Mouse (Mus musculus) Patski (cell line): ENCODE results near the gene Pusl1. TPM values are rescaled to one million over a fixed set of nuclear protein-coding genes. Genes with fewer than 3 reads are reported as not detected.

ENCODE experiments used
- ATAC-seq: fragments of 100-300 bp; one replicate; pipeline ENCODE4 v1.8.0; 2021
- CTCF ChIA-PET: fragments of 350-600 bp; sonication (Branson Sonifier 250); formaldehyde crosslinking; loops from one replicate; lab custom pipeline; 2022; ENCODE audit warnings: inconsistent platforms; lab: Charles Lee
- POLR2A ChIA-PET: fragments of 350-600 bp; sonication (Branson Sonifier 250); formaldehyde crosslinking; loops from one replicate; lab custom pipeline; 2022; ENCODE audit warnings: antibody characterized with exemption, inconsistent platforms; lab: Charles Lee
- DNase-seq: peaks from one replicate; pipeline ENCODE4 v3.0.0-alpha.2; 2011; ENCODE audit warnings: low read depth, low spot score
- H3K27me3 ChIP-seq: fragments of 371-371 bp; one replicate; pipeline ENCODE4 v1.5.1; 2021
- CTCF ChIP-seq: fragments of 100-300 bp; IDR thresholded peaks from one replicate; pipeline ENCODE4 v1.5.1; 2021
- in situ Hi-C: fragments of 300-500 bp; cut with MboI; formaldehyde crosslinking; loops from 3 replicates; pipeline ENCODE4 v1.11.1; 2018; ENCODE audit warnings: low pct_unique_long_range_greater_than_20kb, mixed read lengths
- polyA plus RNA-seq: library from polyadenylated mRNA; unstranded; gene quantifications from one replicate; pipeline ENCODE4 v1.2.3, GENCODE M21; 2021

Pusl1 gene
- polyA plus RNA-seq, 1 experiment from 2014 or later = 22.4 TPM

DNA sequence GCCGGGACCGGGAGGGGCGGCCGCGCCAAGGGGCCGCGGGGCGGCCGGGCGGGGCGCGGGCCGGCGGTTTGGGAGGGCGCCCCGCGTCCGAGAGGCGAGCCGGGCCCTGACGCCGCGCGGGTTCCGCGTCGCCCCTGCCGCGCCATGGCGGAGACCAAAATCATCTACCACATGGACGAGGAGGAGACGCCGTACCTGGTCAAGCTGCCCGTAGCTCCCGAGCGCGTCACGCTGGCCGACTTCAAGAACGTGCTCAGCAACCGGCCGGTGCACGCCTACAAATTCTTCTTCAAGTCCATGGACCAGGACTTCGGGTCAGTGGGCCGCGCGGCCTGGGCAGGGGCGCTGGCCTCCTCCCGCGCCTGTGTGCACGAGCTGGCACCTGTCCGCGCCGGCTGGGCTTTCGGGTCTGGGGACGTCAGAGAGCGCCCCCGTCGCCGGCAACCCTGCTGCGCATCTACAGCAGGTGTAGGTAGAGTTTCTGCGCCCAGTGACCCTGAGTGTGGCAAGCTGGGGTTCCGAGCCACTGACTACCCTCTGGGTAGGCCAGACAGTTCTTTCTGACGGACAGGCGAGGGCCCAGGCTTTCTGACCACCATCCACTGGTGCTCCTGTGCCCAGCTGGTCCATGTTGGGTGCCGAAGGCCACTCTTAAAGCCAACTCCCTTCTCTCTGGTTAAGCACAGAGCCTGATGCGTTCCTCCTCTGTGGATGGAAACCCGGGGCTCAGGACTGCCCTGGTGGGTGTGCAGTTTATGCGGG is 43.8 kb downstream of the Pusl1 start:
- POLR2A ChIA-PET = interaction anchor here (0.9 to 1.0 kb wide), 2 partner anchors 12 to 14 kb away, joined by 3 read pairs; no protein-coding TSS in a partner anchor
- no peak for TF ChIP-seq CTCF
- in situ Hi-C loops = no loop called here
- peak; percentile 15 for ATAC-seq
- H3K27me3 ChIP-seq = no peaks in the 10 kb centered on the region
- no peak for DNase-seq
- CTCF ChIA-PET = interaction anchor here (0.8 to 3.9 kb wide), 3 partner anchors 10 to 14 kb away, joined by 3 to 22 read pairs (median 6); no protein-coding TSS in a partner anchor

DNA sequence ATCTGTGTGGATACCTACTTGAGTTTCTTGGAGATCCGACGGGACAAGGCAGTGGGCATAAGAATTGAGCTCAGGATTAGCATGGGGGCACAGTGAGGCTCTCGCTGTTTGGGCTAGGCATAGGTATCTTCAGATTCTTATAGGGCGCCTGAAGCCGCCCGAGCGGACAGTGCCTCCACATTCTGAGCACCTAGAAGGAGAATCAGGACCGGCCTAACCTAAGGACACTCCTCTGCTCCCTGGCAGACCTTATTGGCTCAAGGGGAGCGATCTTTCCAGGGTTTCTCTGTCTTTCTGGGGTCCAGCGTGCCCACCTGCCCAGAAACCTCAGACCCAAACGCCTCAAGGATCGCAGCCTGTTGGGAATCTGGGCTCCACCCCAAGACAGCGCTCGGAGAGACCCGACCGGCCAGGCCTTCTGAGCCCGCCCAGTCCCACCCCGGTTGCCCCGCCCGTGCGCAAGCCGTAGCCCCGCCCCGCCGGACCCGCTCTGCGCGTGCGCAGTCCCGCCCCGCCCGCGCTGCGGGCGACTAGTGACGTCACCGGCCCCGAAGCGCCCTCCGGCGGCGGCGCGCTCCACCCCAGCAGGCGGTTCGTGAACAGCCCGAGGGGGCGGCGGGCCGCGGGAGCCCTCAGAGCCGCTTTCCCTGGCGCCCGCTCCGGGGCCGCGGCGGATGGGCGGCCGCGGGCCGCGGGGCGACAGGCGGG is 44.6 kb downstream of the Pusl1 start, which contains the start of gene Dvl1:
TSS of gene Dvl1 (plus strand) at position 532 of the 708 bp plus-strand sequence.
- in situ Hi-C loops = no loop called here

DNA sequence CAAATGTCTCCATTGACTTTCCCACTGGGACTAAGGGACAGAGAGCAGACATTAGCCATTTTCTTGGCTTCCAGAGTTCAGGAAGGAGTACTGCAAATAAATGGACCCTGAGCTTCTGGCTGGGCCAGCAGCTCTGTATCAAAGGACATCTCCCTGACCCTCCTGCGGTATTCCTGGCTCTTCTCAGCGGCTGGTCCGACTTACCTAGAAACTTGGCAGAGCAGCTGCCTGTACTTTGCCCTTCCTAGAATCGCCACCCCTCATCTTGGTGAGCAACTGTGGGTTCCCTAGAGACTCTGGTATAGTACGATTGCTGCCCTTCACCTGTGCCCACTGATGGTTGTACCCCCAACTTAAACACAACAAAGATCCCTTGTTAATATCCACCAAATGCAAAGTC is 48.4 kb downstream of the Pusl1 start:
- ATAC-seq = no peak
- TF ChIP-seq CTCF = no peak
- no peaks in the 10 kb centered on the region for H3K27me3 ChIP-seq
- POLR2A ChIA-PET = interaction anchor here (0.5 kb wide), 1 partner anchor 41 kb away, joined by 3 read pairs; the partner anchor contains the start of gene Mrpl20
- no peak for DNase-seq
- CTCF ChIA-PET = no interaction called here
- in situ Hi-C loops = no loop called here

More for the DNA sequence above, 44.6 kb downstream of the Pusl1 start, which contains the start of gene Dvl1:
- H3K27me3 ChIP-seq = no peaks in the 10 kb centered on the region
- no peak for TF ChIP-seq CTCF
- peak; percentile 78 for ATAC-seq
- DNase-seq = no peak
- CTCF ChIA-PET = interaction anchor here (1.0 to 1.3 kb wide), 2 partner anchors 13 to 15 kb away, joined by 3 to 6 read pairs; no protein-coding TSS in a partner anchor
- POLR2A ChIA-PET = interaction anchor here (0.9 kb wide), 1 partner anchor 15 kb away, joined by 3 read pairs; no protein-coding TSS in a partner anchor

DNA sequence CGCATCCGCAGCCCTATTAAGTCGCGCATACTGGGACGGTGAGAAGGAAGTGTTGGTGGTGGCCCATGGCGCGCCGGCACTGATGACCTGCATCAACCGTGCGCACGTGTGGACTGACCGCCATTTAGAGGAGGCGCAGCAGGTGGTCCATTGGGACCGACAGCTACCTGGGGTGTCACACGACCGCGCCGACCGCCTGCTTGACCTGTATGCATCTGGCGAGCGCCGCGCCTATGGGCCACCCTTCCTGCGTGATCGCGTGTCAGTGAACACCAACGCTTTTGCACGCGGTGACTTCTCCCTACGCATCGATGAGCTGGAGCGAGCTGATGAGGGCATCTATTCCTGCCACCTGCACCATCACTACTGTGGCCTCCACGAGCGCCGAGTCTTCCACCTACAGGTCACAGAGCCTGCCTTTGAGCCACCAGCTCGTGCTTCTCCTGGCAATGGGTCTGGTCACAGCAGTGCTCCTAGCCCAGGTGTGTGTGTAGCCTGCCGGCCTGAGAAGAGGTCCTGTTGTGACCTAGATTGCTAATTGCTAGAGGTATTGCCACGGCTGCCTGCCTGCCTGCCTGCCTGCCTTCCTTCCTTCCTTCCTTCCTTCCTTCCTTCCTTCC is 49.8 kb downstream of the Pusl1 start:
- ChIA-PET POLR2A (no interaction called here), CTCF (no interaction called here)
- H3K27me3 ChIP-seq = no peaks in the 10 kb centered on the region
- no peak for TF ChIP-seq CTCF
- DNase-seq (no peak), ATAC-seq (no peak)
- in situ Hi-C loops = no loop called here

DNA sequence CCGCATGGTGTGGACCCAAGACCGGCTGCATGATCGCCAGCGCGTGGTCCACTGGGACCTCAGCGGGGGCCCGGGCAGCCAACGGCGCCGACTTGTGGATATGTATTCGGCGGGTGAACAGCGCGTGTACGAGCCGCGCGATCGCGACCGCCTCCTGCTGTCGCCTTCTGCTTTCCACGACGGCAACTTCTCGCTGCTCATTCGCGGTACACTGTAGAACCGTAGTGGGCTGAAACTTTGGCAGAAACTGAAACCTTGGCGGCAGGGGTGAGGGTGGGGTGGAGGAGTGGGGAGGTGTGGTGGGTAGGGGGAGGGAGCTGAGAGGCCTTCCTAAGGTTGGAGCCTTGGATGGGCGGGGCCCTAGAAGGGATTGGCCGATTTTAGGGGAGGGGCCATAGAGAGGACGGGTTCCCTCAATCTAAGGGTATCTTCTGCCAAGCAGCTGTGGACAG is 50.6 kb downstream of the Pusl1 start:
- no peaks in the 10 kb centered on the region for H3K27me3 ChIP-seq
- POLR2A ChIA-PET = interaction anchor here (0.6 kb wide), 1 partner anchor 104 kb away, joined by 3 read pairs; no protein-coding TSS in a partner anchor
- no peak for ATAC-seq
- DNase-seq = no peak
- in situ Hi-C loops = no loop called here
- no peak for TF ChIP-seq CTCF
- CTCF ChIA-PET = no interaction called here

DNA sequence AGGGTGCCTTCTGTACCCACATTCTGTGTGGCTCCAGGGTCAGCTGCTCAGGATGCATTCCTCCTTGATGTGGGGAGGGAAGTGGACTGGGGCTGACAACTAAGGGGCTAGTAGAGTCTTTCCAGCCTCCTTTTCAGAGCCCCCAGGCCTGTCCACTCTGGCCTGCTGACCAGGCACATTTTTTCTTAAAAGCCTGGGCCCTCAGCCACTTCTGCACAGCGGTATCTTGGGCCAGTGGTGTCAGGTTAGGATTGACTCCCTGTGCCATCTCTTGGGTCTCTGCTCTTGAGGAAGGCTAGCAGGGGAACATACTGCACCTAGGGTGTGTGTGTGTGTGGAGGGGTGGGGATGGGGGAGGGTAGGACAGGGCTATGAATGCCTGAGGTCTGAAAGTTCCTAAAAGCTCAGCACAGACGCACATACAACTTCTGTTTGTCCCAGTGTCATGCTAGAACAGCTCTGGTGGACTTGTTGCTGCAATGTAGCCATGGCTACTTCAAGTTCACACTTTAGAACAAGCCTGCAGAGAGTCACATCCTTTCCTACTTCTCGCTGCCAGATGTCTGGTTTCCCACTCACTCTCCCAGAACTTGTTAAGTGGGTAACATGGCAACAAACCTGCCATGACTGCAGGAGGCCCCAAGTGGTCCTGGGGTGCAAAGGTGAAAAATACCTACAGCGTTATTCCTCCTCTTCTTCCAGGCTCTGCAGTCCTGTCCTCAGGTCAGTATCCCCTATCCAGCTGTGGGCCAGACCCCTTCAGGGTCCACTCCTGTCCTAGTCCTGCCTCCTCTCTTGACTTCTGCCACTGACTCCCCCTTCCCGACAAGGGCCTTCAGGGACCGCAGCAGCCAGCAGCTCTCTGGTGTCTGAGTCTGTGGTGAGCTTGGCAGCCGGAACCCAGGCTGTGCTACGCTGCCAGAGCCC is 51.2 kb downstream of the Pusl1 start:
- POLR2A ChIA-PET = interaction anchor here (0.6 kb wide), 1 partner anchor 105 kb away, joined by 3 read pairs; no protein-coding TSS in a partner anchor
- in situ Hi-C loops = no loop called here

DNA sequence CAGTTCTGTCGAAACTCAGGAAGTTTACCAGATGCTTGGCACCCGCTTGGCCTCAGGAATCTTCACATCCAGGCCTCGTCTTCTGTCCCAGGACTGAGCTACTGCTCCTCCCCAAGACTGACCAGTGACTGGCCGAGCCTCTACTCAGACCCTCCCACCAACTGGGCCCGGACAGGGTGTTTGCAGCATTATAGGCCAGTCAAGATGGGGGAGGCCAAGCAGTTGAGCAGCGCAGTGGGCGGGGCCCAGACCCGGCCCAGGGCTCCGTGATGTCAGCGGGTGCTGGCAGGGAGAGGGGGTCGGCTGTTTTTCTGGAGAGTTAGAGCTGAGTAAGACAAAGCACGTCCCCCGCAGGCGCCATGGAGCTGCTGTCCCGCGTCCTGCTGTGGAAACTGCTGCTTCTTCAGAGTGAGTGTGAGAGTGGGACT is 52.1 kb downstream of the Pusl1 start, which contains the start of gene Mxra8:
TSS of gene Mxra8 (plus strand) at position 198 of the 428 bp plus-strand sequence.
- ChIA-PET CTCF (no interaction called here), POLR2A (interaction anchor here (1.4 kb wide), 1 partner anchor 9 kb away, joined by 4 read pairs; no protein-coding TSS in a partner anchor)
- TF ChIP-seq CTCF = no peak
- ATAC-seq (no peak), DNase-seq (no peak)
- in situ Hi-C loops = no loop called here
- H3K27me3 ChIP-seq = no peaks in the 10 kb centered on the region

More for the DNA sequence above, 51.2 kb downstream of the Pusl1 start:
- TF ChIP-seq CTCF = no peak
- no peak for ATAC-seq
- CTCF ChIA-PET = no interaction called here
- no peak for DNase-seq
- no peaks in the 10 kb centered on the region for H3K27me3 ChIP-seq

DNA sequence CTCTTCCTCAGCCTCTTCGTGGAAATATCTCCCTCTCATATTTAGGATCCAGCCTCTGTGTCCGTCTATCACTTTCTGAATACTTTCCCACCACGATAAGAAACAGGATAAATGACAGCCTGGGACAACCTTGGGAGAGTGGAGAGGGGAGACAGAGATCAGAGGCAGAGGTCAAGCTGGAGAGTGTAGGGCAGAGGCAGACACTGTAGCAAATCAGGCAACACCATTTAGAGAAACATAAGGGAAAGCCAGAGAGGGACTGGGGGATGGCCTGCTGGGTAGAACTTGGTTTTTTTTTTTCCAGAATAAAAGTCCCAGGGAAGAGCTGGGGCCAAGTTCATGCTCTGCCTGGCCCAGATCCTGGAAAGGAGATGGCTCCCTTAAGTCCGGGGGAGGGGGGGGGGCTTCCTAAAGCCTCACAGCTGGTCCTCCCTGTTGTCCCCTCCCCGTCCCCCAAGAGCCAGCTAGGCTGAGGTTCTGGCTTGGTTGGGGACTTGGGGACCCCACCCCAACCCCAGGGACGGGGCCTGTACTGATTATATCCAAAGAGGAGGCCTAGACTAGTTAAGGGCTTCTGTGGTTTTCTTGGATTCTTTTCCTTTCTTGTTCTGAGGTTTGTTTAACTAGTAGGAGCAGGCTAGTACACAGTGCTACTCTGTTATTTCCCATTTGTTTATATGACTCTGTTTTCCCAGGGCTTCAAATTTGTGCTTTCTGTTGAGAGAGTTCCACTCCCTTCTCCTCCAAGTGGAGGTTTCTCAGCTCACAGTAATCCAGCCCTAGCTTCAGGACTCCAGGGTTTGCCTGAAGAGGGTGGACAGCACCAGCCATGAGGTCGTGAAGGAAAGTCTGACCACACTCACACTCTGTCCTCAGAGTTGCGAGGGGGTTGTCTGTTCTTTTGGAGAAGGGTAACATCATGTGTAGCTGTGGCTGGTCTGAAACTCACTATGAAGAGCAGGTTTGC is 53.1 kb downstream of the Pusl1 start:
- DNase-seq (no peak), ATAC-seq (no peak)
- in situ Hi-C loops = no loop called here
- ChIA-PET POLR2A (interaction anchor here (1.4 kb wide), 1 partner anchor 10 kb away, joined by 4 read pairs; no protein-coding TSS in a partner anchor), CTCF (no interaction called here)
- H3K27me3 ChIP-seq = no peaks in the 10 kb centered on the region
- no peak for TF ChIP-seq CTCF

Other genes with a start within 250 kb of the Pusl1 start
- gene Gm10563, start 246.4 kb downstream of the Pusl1 start, polyA plus RNA-seq = not detected
- gene Mmp23, start 238.4 kb downstream of the Pusl1 start, polyA plus RNA-seq = 4.1 TPM
- gene Mib2, start 222.6 kb downstream of the Pusl1 start, polyA plus RNA-seq = 39.5 TPM
- gene Fndc10, start 197.4 kb downstream of the Pusl1 start, polyA plus RNA-seq = 7.3 TPM
- gene Ssu72, start 187.0 kb downstream of the Pusl1 start, polyA plus RNA-seq = 81.8 TPM
- gene Tmem240, start 157.0 kb downstream of the Pusl1 start, polyA plus RNA-seq = 1.4 TPM
- gene Atad3a, start 130.7 kb downstream of the Pusl1 start, polyA plus RNA-seq = 53.3 TPM
- gene Vwa1, start 117.1 kb downstream of the Pusl1 start, polyA plus RNA-seq = 0.47 TPM
- gene Tmem88b, start 105.9 kb downstream of the Pusl1 start, polyA plus RNA-seq = 0.05 TPM
- gene Ankrd65, start 101.3 kb downstream of the Pusl1 start, polyA plus RNA-seq = not detected
- 124 TPM for gene Mrpl20, start 88.9 kb downstream of the Pusl1 start, polyA plus RNA-seq
- gene Ccnl2, start 79.3 kb downstream of the Pusl1 start, polyA plus RNA-seq = 55.5 TPM
- gene Aurkaip1, start 60.5 kb downstream of the Pusl1 start, polyA plus RNA-seq = 127 TPM
- gene Mxra8, start 52.1 kb downstream of the Pusl1 start, polyA plus RNA-seq = 15.4 TPM
- 83.6 TPM for gene Dvl1, start 44.4 kb downstream of the Pusl1 start, polyA plus RNA-seq
- 1.2 TPM for gene Tas1r3, start 28.4 kb downstream of the Pusl1 start, polyA plus RNA-seq
- 15.4 TPM for gene Cptp, start 22.3 kb downstream of the Pusl1 start, polyA plus RNA-seq
- 37.6 TPM for gene Ints11, start 22.2 kb downstream of the Pusl1 start, polyA plus RNA-seq
- 16.7 TPM for gene Acap3, start within 50 bp of the Pusl1 start, polyA plus RNA-seq
- gene Ube2j2, start 52.0 kb upstream of the Pusl1 start, polyA plus RNA-seq = 60.1 TPM
- gene C1qtnf12, start 70.5 kb upstream of the Pusl1 start, polyA plus RNA-seq = 0.59 TPM
- 6.2 TPM for gene B3galt6, start 100.9 kb upstream of the Pusl1 start, polyA plus RNA-seq
- gene Sdf4, start 101.1 kb upstream of the Pusl1 start, polyA plus RNA-seq = 167 TPM
- gene Tnfrsf4, start 122.1 kb upstream of the Pusl1 start, polyA plus RNA-seq = 0.36 TPM
- 1.0 TPM for gene Tnfrsf18, start 134.4 kb upstream of the Pusl1 start, polyA plus RNA-seq
- gene Ttll10, start 167.6 kb upstream of the Pusl1 start, polyA plus RNA-seq = 3.7 TPM
- 9.3 TPM for gene 9430015G10Rik, start 218.2 kb upstream of the Pusl1 start, polyA plus RNA-seq
- gene Rnf223, start 238.7 kb upstream of the Pusl1 start, polyA plus RNA-seq = 0.15 TPM